Mouse (Mus musculus): Measurements from ENCODE around the gene Thsd7a. TPM values are rescaled to one million over a fixed set of nuclear protein-coding genes. Genes with fewer than 3 reads are reported as not detected.

Thsd7a gene
- polyA plus RNA-seq, 1 experiment, result 2.3 TPM

- no peaks in the 10 kb centered on the region for H3K4me1 ChIP-seq (ENCODE audit: control insufficient read depth, insufficient read depth, low read length)
- WGBS, result 92% methylated on average over 2 of the region's 2 CpGs
- H3K4me3 ChIP-seq (replicated peaks; ENCODE audit: extremely low read depth, low read depth, low read length), result no peak overlapping the region
- no peak for DNase-seq
- TF ChIP-seq CTCF (IDR thresholded peaks at IDR 0.05; ENCODE audit: insufficient read depth, low read length) (no peak), POLR2A (IDR thresholded peaks at IDR 0.05; ENCODE audit: borderline replicate concordance, extremely low read depth, low read depth, low read length) (no peak)
Observed at GRCm38 (mm10) chr6:12445486-12445885, 303.7 kb downstream of the Thsd7a start.

GRCm38 (mm10) chr6:12439561-12439960 is 309.6 kb downstream of the Thsd7a start:
- H3K4me3 ChIP-seq (replicated peaks; ENCODE audit: extremely low read depth, low read depth, low read length), result no peak overlapping the region
- H3K4me1 ChIP-seq (ENCODE audit: control insufficient read depth, insufficient read depth, low read length), result no peaks in the 10 kb centered on the region
- TF ChIP-seq POLR2A (IDR thresholded peaks at IDR 0.05; ENCODE audit: borderline replicate concordance, extremely low read depth, low read depth, low read length) (no peak), CTCF (IDR thresholded peaks at IDR 0.05; ENCODE audit: insufficient read depth, low read length) (no peak)
- DNase-seq, result no peak

- H3K4me1 ChIP-seq (ENCODE audit: control insufficient read depth, insufficient read depth, low read length), result no peaks in the 10 kb centered on the region
- WGBS, result 89% methylated on average over 10 of the region's 10 CpGs
- TF ChIP-seq CTCF (IDR thresholded peaks at IDR 0.05; ENCODE audit: insufficient read depth, low read length), result no peak
- TF ChIP-seq POLR2A (IDR thresholded peaks at IDR 0.05; ENCODE audit: borderline replicate concordance, extremely low read depth, low read depth, low read length), result no peak
Observed at GRCm38 (mm10) chr6:12419070-12419469, 330.1 kb downstream of the Thsd7a start.

GRCm38 (mm10) chr6:12416976-12417375 is 332.2 kb downstream of the Thsd7a start:
- no peak for DNase-seq
- TF ChIP-seq POLR2A (IDR thresholded peaks at IDR 0.05; ENCODE audit: borderline replicate concordance, extremely low read depth, low read depth, low read length) (no peak), CTCF (IDR thresholded peaks at IDR 0.05; ENCODE audit: insufficient read depth, low read length) (no peak)
- 73% methylated on average over 4 of the region's 4 CpGs for WGBS
- Histone ChIP-seq H3K4me3 (replicated peaks; ENCODE audit: extremely low read depth, low read depth, low read length) (no peak overlapping the region), H3K4me1 (ENCODE audit: control insufficient read depth, insufficient read depth, low read length) (no peaks in the 10 kb centered on the region)

More at GRCm38 (mm10) chr6:12419070-12419469, 330.1 kb downstream of the Thsd7a start:
- H3K4me3 ChIP-seq (replicated peaks; ENCODE audit: extremely low read depth, low read depth, low read length), result no peak overlapping the region
- DNase-seq, result no peak

- H3K4me1 ChIP-seq (ENCODE audit: control insufficient read depth, insufficient read depth, low read length), result no peaks in the 10 kb centered on the region
- TF ChIP-seq CTCF (IDR thresholded peaks at IDR 0.05; ENCODE audit: insufficient read depth, low read length) (no peak), POLR2A (IDR thresholded peaks at IDR 0.05; ENCODE audit: borderline replicate concordance, extremely low read depth, low read depth, low read length) (no peak)
- 73% methylated on average over 2 of the region's 2 CpGs for WGBS
- H3K4me3 ChIP-seq (replicated peaks; ENCODE audit: extremely low read depth, low read depth, low read length), result no peak overlapping the region
- no peak for DNase-seq
Observed at GRCm38 (mm10) chr6:12404441-12404840, 344.8 kb downstream of the Thsd7a start.

- 98% methylated on average over 1 of the region's 1 CpGs for WGBS
- DNase-seq, result no peak
- no peak for TF ChIP-seq CTCF (IDR thresholded peaks at IDR 0.05; ENCODE audit: insufficient read depth, low read length)
- TF ChIP-seq POLR2A (IDR thresholded peaks at IDR 0.05; ENCODE audit: borderline replicate concordance, extremely low read depth, low read depth, low read length), result no peak
- Histone ChIP-seq H3K4me1 (ENCODE audit: control insufficient read depth, insufficient read depth, low read length) (no peaks in the 10 kb centered on the region), H3K4me3 (replicated peaks; ENCODE audit: extremely low read depth, low read depth, low read length) (no peak overlapping the region)
Observed at GRCm38 (mm10) chr6:12402996-12403395, 346.2 kb downstream of the Thsd7a start.

GRCm38 (mm10) chr6:12397776-12398522 is 351.3 kb downstream of the Thsd7a start:
- H3K4me1 ChIP-seq (ENCODE audit: control insufficient read depth, insufficient read depth, low read length), result no peaks in the 10 kb centered on the region; the same call in 1 of the 2 replicates

GRCm38 (mm10) chr6:12393574-12394380 is 355.4 kb downstream of the Thsd7a start:
- TF ChIP-seq CTCF (IDR thresholded peaks at IDR 0.05; ENCODE audit: insufficient read depth, low read length), result no peak
- TF ChIP-seq POLR2A (IDR thresholded peaks at IDR 0.05; ENCODE audit: borderline replicate concordance, extremely low read depth, low read depth, low read length), result no peak

More at GRCm38 (mm10) chr6:12397776-12398522, 351.3 kb downstream of the Thsd7a start:
- TF ChIP-seq POLR2A (IDR thresholded peaks at IDR 0.05; ENCODE audit: borderline replicate concordance, extremely low read depth, low read depth, low read length), result no peak
- TF ChIP-seq CTCF (IDR thresholded peaks at IDR 0.05; ENCODE audit: insufficient read depth, low read length), result no peak
- 81% methylated on average over 8 of the region's 8 CpGs for WGBS
- no peak for DNase-seq
- no peak overlapping the region for H3K4me3 ChIP-seq (replicated peaks; ENCODE audit: extremely low read depth, low read depth, low read length)

GRCm38 (mm10) chr6:12386731-12387130 is 362.5 kb downstream of the Thsd7a start:
- WGBS, result 92% methylated on average over 1 of the region's 1 CpGs
- TF ChIP-seq CTCF (IDR thresholded peaks at IDR 0.05; ENCODE audit: insufficient read depth, low read length) (no peak), POLR2A (IDR thresholded peaks at IDR 0.05; ENCODE audit: borderline replicate concordance, extremely low read depth, low read depth, low read length) (no peak)
- peaks cover 2% of the 10 kb centered on the region; the same call in 1 of the 2 replicates for H3K4me1 ChIP-seq (ENCODE audit: control insufficient read depth, insufficient read depth, low read length)
- DNase-seq, result no peak
- no peak overlapping the region for H3K4me3 ChIP-seq (replicated peaks; ENCODE audit: extremely low read depth, low read depth, low read length)

More at GRCm38 (mm10) chr6:12393574-12394380, 355.4 kb downstream of the Thsd7a start:
- DNase-seq, result no peak
- Histone ChIP-seq H3K4me1 (ENCODE audit: control insufficient read depth, insufficient read depth, low read length) (no peaks in the 10 kb centered on the region; the same call in 1 of the 2 replicates), H3K4me3 (replicated peaks; ENCODE audit: extremely low read depth, low read depth, low read length) (no peak overlapping the region)
- 27% methylated on average over 2 of the region's 2 CpGs for WGBS

All from lung, adult 2 months (tissue).